Mouse (Mus musculus): ENCODE measurements around the gene Ndufb2. TPM values are rescaled to one million over a fixed set of nuclear protein-coding genes. Genes with fewer than 3 reads are reported as not detected.

Gene Ndufb2
- polyA plus RNA-seq, 1 experiment from 2014 or later: 316 TPM

GRCm38 (mm10) chr6:39581087-39581784, 11.1 kb upstream of the Ndufb2 start:
- H3K27me3 ChIP-seq: no peaks in the 10 kb centered on the region
- no peaks in the 10 kb centered on the region for H3K9me3 ChIP-seq
- H3K4me3 ChIP-seq (replicated peaks): no peak overlapping the region
- ATAC-seq (ENCODE audit: insufficient number of reproducible peaks, insufficient read depth, low FRiP score, low TSS enrichment, low read depth): no peak
- H3K27ac ChIP-seq: no peak overlapping the region
- H3K36me3 ChIP-seq: peaks cover 85% of the 10 kb centered on the region
- H3K4me2 ChIP-seq: no peak overlapping the region
- no peaks in the 10 kb centered on the region for H3K4me1 ChIP-seq (replicated peaks)
- H3K9ac ChIP-seq (replicated peaks): no peak overlapping the region
- WGBS: 81% methylated on average over 7 of the region's 7 CpGs

- Histone ChIP-seq H3K27me3 (no peaks in the 10 kb centered on the region), H3K4me2 (no peak within 1 kb of the TSS), H3K9ac (replicated peaks) (no peak within 1 kb of the TSS), H3K4me1 (replicated peaks) (no peaks in the 10 kb centered on the region), H3K27ac (no peak within 1 kb of the TSS), H3K9me3 (no peaks in the 10 kb centered on the region), H3K4me3 (replicated peaks) (no peak within 1 kb of the TSS), H3K36me3 (peaks cover 89% of the 10 kb centered on the region)
- ATAC-seq (ENCODE audit: insufficient number of reproducible peaks, insufficient read depth, low FRiP score, low TSS enrichment, low read depth): no peak
- WGBS: 90% methylated on average over 6 of the region's 6 CpGs
Measured at GRCm38 (mm10) chr6:39585517-39585916, 6.9 kb upstream of the Ndufb2 start, which contains the start of gene Gm42420. Gene Gm42420, plus strand, starts transcription at chr6:39585753.

- 97% methylated on average over 4 of the region's 4 CpGs for WGBS
Measured at GRCm38 (mm10) chr6:39591481-39591880, 893 bp upstream of the Ndufb2 start.

GRCm38 (mm10) chr6:39600851-39601250, 8.5 kb downstream of the Ndufb2 start:
- H3K9me3 ChIP-seq: no peaks in the 10 kb centered on the region
- no peak overlapping the region for H3K4me2 ChIP-seq
- no peak overlapping the region for H3K4me3 ChIP-seq (replicated peaks)
- no peak overlapping the region for H3K9ac ChIP-seq (replicated peaks)
- no peaks in the 10 kb centered on the region for H3K27me3 ChIP-seq
- H3K36me3 ChIP-seq: peaks cover 66% of the 10 kb centered on the region
- WGBS: 94% methylated on average over 3 of the region's 3 CpGs
- no peaks in the 10 kb centered on the region for H3K4me1 ChIP-seq (replicated peaks)
- no peak for ATAC-seq (ENCODE audit: insufficient number of reproducible peaks, insufficient read depth, low FRiP score, low TSS enrichment, low read depth)
- H3K27ac ChIP-seq: no peak overlapping the region

More at GRCm38 (mm10) chr6:39591481-39591880, 893 bp upstream of the Ndufb2 start:
- Histone ChIP-seq H3K27me3 (no peaks in the 10 kb centered on the region), H3K4me2 (no peak overlapping the region; the same call in 1 of the 2 replicates), H3K4me1 (replicated peaks) (peaks cover 4% of the 10 kb centered on the region), H3K9ac (replicated peaks) (no peak overlapping the region), H3K36me3 (peaks cover 41% of the 10 kb centered on the region), H3K27ac (no peak overlapping the region), H3K9me3 (no peaks in the 10 kb centered on the region), H3K4me3 (replicated peaks) (0 out of 2 replicates have a peak overlapping the region, but pooled peaks have one; percentile 82)
- no peak for ATAC-seq (ENCODE audit: insufficient number of reproducible peaks, insufficient read depth, low FRiP score, low TSS enrichment, low read depth)

GRCm38 (mm10) chr6:39601828-39602227, 9.5 kb downstream of the Ndufb2 start:
- Histone ChIP-seq H3K9ac (replicated peaks) (no peak overlapping the region), H3K4me1 (replicated peaks) (no peaks in the 10 kb centered on the region), H3K4me2 (no peak overlapping the region), H3K4me3 (replicated peaks) (no peak overlapping the region), H3K27ac (no peak overlapping the region), H3K27me3 (no peaks in the 10 kb centered on the region), H3K9me3 (no peaks in the 10 kb centered on the region), H3K36me3 (peaks cover 61% of the 10 kb centered on the region)
- WGBS: 86% methylated on average over 3 of the region's 3 CpGs
- ATAC-seq (ENCODE audit: insufficient number of reproducible peaks, insufficient read depth, low FRiP score, low TSS enrichment, low read depth): no peak

GRCm38 (mm10) chr6:39604565-39604964, 12.2 kb downstream of the Ndufb2 start:
- H3K4me1 ChIP-seq (replicated peaks): no peaks in the 10 kb centered on the region
- WGBS: 87% methylated on average over 5 of the region's 5 CpGs
- H3K4me3 ChIP-seq (replicated peaks): no peak overlapping the region
- H3K27me3 ChIP-seq: no peaks in the 10 kb centered on the region
- H3K9ac ChIP-seq (replicated peaks): no peak overlapping the region
- peaks cover 38% of the 10 kb centered on the region for H3K36me3 ChIP-seq
- H3K9me3 ChIP-seq: no peaks in the 10 kb centered on the region
- ATAC-seq (ENCODE audit: insufficient number of reproducible peaks, insufficient read depth, low FRiP score, low TSS enrichment, low read depth): no peak
- no peak overlapping the region for H3K4me2 ChIP-seq
- H3K27ac ChIP-seq: no peak overlapping the region

- Histone ChIP-seq H3K27me3 (no peaks in the 10 kb centered on the region), H3K9ac (replicated peaks) (no peak overlapping the region), H3K4me1 (replicated peaks) (no peaks in the 10 kb centered on the region), H3K36me3 (peaks cover 28% of the 10 kb centered on the region), H3K27ac (no peak overlapping the region), H3K4me3 (replicated peaks) (no peak overlapping the region), H3K9me3 (no peaks in the 10 kb centered on the region), H3K4me2 (no peak overlapping the region)
- 92% methylated on average over 6 of the region's 6 CpGs for WGBS
- no peak for ATAC-seq (ENCODE audit: insufficient number of reproducible peaks, insufficient read depth, low FRiP score, low TSS enrichment, low read depth)
Measured at GRCm38 (mm10) chr6:39606056-39606455, 13.7 kb downstream of the Ndufb2 start.

- H3K4me2 ChIP-seq: no peak overlapping the region
- peaks cover 25% of the 10 kb centered on the region for H3K36me3 ChIP-seq
- no peak overlapping the region for H3K27ac ChIP-seq
- H3K4me1 ChIP-seq (replicated peaks): no peaks in the 10 kb centered on the region
- H3K9me3 ChIP-seq: no peaks in the 10 kb centered on the region
- ATAC-seq (ENCODE audit: insufficient number of reproducible peaks, insufficient read depth, low FRiP score, low TSS enrichment, low read depth): no peak
- H3K27me3 ChIP-seq: no peaks in the 10 kb centered on the region
- no peak overlapping the region for H3K9ac ChIP-seq (replicated peaks)
- no peak overlapping the region for H3K4me3 ChIP-seq (replicated peaks)
- 70% methylated on average over 3 of the region's 3 CpGs for WGBS
Measured at GRCm38 (mm10) chr6:39606862-39607261, 14.5 kb downstream of the Ndufb2 start.

GRCm38 (mm10) chr6:39607365-39607764, 15.0 kb downstream of the Ndufb2 start:
- H3K27me3 ChIP-seq: no peaks in the 10 kb centered on the region
- ATAC-seq (ENCODE audit: insufficient number of reproducible peaks, insufficient read depth, low FRiP score, low TSS enrichment, low read depth): no peak
- H3K9ac ChIP-seq (replicated peaks): no peak overlapping the region
- H3K27ac ChIP-seq: no peak overlapping the region
- WGBS: 83% methylated on average over 5 of the region's 5 CpGs
- no peak overlapping the region for H3K4me3 ChIP-seq (replicated peaks)
- no peaks in the 10 kb centered on the region for H3K9me3 ChIP-seq
- peaks cover 25% of the 10 kb centered on the region for H3K36me3 ChIP-seq
- no peaks in the 10 kb centered on the region for H3K4me1 ChIP-seq (replicated peaks)
- H3K4me2 ChIP-seq: no peak overlapping the region

- ATAC-seq (ENCODE audit: insufficient number of reproducible peaks, insufficient read depth, low FRiP score, low TSS enrichment, low read depth): no peak
- H3K27me3 ChIP-seq: no peaks in the 10 kb centered on the region
- H3K4me1 ChIP-seq (replicated peaks): no peaks in the 10 kb centered on the region
- H3K4me2 ChIP-seq: no peak overlapping the region
- H3K27ac ChIP-seq: no peak overlapping the region
- peaks cover 28% of the 10 kb centered on the region for H3K36me3 ChIP-seq
- H3K4me3 ChIP-seq (replicated peaks): no peak overlapping the region
- H3K9me3 ChIP-seq: no peaks in the 10 kb centered on the region
- 76% methylated on average over 2 of the region's 2 CpGs for WGBS
- no peak overlapping the region for H3K9ac ChIP-seq (replicated peaks)
Measured at GRCm38 (mm10) chr6:39610207-39610606, 17.8 kb downstream of the Ndufb2 start.

- 93% methylated on average over 2 of the region's 2 CpGs for WGBS
- ATAC-seq (ENCODE audit: insufficient number of reproducible peaks, insufficient read depth, low FRiP score, low TSS enrichment, low read depth): no peak
- H3K4me2 ChIP-seq: no peak overlapping the region
- H3K4me1 ChIP-seq (replicated peaks): no peaks in the 10 kb centered on the region
- no peak overlapping the region for H3K9ac ChIP-seq (replicated peaks)
- H3K27ac ChIP-seq: no peak overlapping the region
- no peaks in the 10 kb centered on the region for H3K9me3 ChIP-seq
- no peak overlapping the region for H3K4me3 ChIP-seq (replicated peaks)
- H3K27me3 ChIP-seq: no peaks in the 10 kb centered on the region
- peaks cover 38% of the 10 kb centered on the region for H3K36me3 ChIP-seq
Measured at GRCm38 (mm10) chr6:39611296-39611695, 18.9 kb downstream of the Ndufb2 start.

Data from limb, embryonic 12.5 days (tissue).